Mouse (Mus musculus) myocyte (in vitro differentiated cells): ENCODE measurements at regions not wholly inside any gene's neighbourhood (a gene's known extent, or its start where the extent isn't known, plus 50 kb on each side); places are given as distances from the start of the nearest gene placed in this dataset.

Source experiments
- CEBPB ChIP-seq: IDR thresholded peaks from 2 replicates; pipeline ENCODE4 v1.6.1; 2011; ENCODE audit warnings: mild to moderate bottlenecking, moderate library complexity; ENCODE audit not compliant: poor library complexity, insufficient read depth, severe bottlenecking
- E2F4 ChIP-seq: IDR thresholded peaks from one replicate; pipeline ENCODE4 v1.6.1; 2011; ENCODE audit warnings: mild to moderate bottlenecking, control low read depth, moderate library complexity; ENCODE audit not compliant: insufficient read depth
- MAX ChIP-seq: IDR thresholded peaks from one replicate; pipeline ENCODE4 v1.6.1; 2011; ENCODE audit warnings: low read depth, mild to moderate bottlenecking, control low read depth
- MYOD1 ChIP-seq, 3 experiments: IDR thresholded peaks; one replicate each; pipeline ENCODE4 v1.6.1; 2011; ENCODE audit warnings: control low read depth in 2 of 3, low read depth in 2 of 3, mild to moderate bottlenecking in 2 of 3, moderate library complexity in 1 of 3; ENCODE audit not compliant: insufficient read length in 2 of 3, control insufficient read depth in 1 of 3
- MYOG ChIP-seq, 3 experiments: IDR thresholded peaks; one replicate each; pipeline ENCODE4 v1.6.1; 2011; ENCODE audit warnings: control low read depth in 2 of 3, low read depth in 2 of 3, mild to moderate bottlenecking in 2 of 3; ENCODE audit not compliant: insufficient read length in 2 of 3, control insufficient read depth in 1 of 3, insufficient read depth in 1 of 3
- POLR2A ChIP-seq: IDR thresholded peaks from one replicate; pipeline ENCODE4 v1.6.1; 2011; ENCODE audit warnings: low read depth, mild to moderate bottlenecking, control low read depth, moderate library complexity; ENCODE audit not compliant: insufficient read length
- POLR2AphosphoS2 ChIP-seq: IDR thresholded peaks from one replicate; pipeline ENCODE4 v1.6.1; 2011; ENCODE audit warnings: low read depth, control low read depth; ENCODE audit not compliant: insufficient read length
- SRF ChIP-seq: IDR thresholded peaks from one replicate; pipeline ENCODE4 v1.6.1; 2011; ENCODE audit warnings: low read depth; ENCODE audit not compliant: control insufficient read depth, insufficient read length
- TCF12 ChIP-seq: IDR thresholded peaks from one replicate; pipeline ENCODE4 v1.6.1; 2011; ENCODE audit warnings: mild to moderate bottlenecking, control low read depth; ENCODE audit not compliant: poor library complexity, insufficient read depth, severe bottlenecking
- TCF3 ChIP-seq: IDR thresholded peaks from one replicate; pipeline ENCODE4 v1.6.1; 2011; ENCODE audit warnings: low read depth, control low read depth; ENCODE audit not compliant: insufficient read length
- USF1 ChIP-seq: IDR thresholded peaks from one replicate; pipeline ENCODE4 v1.6.1; 2011; ENCODE audit warnings: low read depth, mild to moderate bottlenecking, control low read depth, moderate library complexity

GRCm38 (mm10) chr8:90013755-90014154, 334.4 kb downstream of the Tox3 start:
- TF ChIP-seq MAX: no peak
- TF ChIP-seq E2F4: no peak
- no peak for TF ChIP-seq TCF12
- TF ChIP-seq POLR2A: no peak
- TF ChIP-seq MYOG (IDR thresholded peaks at IDR 0.05; ENCODE audit: control insufficient read depth in 1 of 3, insufficient read depth in 1 of 3, insufficient read length in 2 of 3, low read depth in 2 of 3): no peak
- TF ChIP-seq MYOD1 (IDR thresholded peaks at IDR 0.05; ENCODE audit: control insufficient read depth in 1 of 3, insufficient read length in 2 of 3, low read depth in 2 of 3): no peak
- TF ChIP-seq USF1: no peak
- TF ChIP-seq SRF: no peak
- TF ChIP-seq CEBPB: no peak
- TF ChIP-seq POLR2AphosphoS2: no peak
- no peak for TF ChIP-seq TCF3
